12 mouse cellular contexts compared by ENCODE assay signal in genomic region chr10:60635568-60636295, GRCm38 (mm10).
DNase-seq lines count a peak whose midpoint lies in the region; ATAC-seq and TF ChIP-seq lines count a peak whose summit lies in the region.
"Had no signal": no experiment of that assay in that cellular context is flagged by ENCODE, and none has a peak within 500 bp of the region (broad histone marks: within the 10 kb centered on the region; RNA-seq: fewer than 3 reads in every experiment).

No protein-coding gene starts in this region.

- intact Hi-C loops in heart, postnatal 25 days (cut with DNase I), result no loop called here

- TF ChIP-seq POLR2A in brain, embryonic 14.5 days (IDR thresholded peaks at IDR 0.05; ENCODE audit: borderline replicate concordance, extremely low read depth, insufficient read depth, insufficient read length, poor library complexity, severe bottlenecking), result no peak

- no peaks in the 10 kb centered on the region; the same call in 1 of the 2 replicates for H3K9me3 ChIP-seq in heart, embryonic 10.5 days
- H3K9me3 ChIP-seq in neural tube, embryonic 12.5 days, result no peaks in the 10 kb centered on the region
- H3K9me3 ChIP-seq: forebrain, embryonic 12.5 days; limb, embryonic 15.5 days had no signal

- no peak for DNase-seq in heart, embryonic 10.5 days (ENCODE audit: low spot score)
- no peak for DNase-seq in heart, postnatal 25 days (ENCODE audit: low spot score)
- DNase-seq in kidney, postnatal 4 days, result peak; percentile 12 to 13
- DNase-seq in kidney, adult 8-10 months, result no peak
- DNase-seq in brain, embryonic 14.5 days (ENCODE audit: low read depth), result peak; percentile 18
- no peak for DNase-seq in layer of hippocampus, adult 2 months (ENCODE audit: low spot score in 2 of 2)
- DNase-seq in urinary bladder, adult 2 months (ENCODE audit: low spot score), result no peak
- DNase-seq: cerebellum, adult 9-11 months; thymus, postnatal 4 days had no signal

- H3K4me1 ChIP-seq in heart, embryonic 10.5 days, result peaks cover 23% of the 10 kb centered on the region
- peaks cover 10% of the 10 kb centered on the region for H3K4me1 ChIP-seq in neural tube, embryonic 12.5 days

- ATAC-seq in neural tube, embryonic 12.5 days (ENCODE audit: low FRiP score, low read depth), result peak; percentile 73; the same call in 1 of the 2 replicates

- peaks cover 11% of the 10 kb centered on the region for H3K27me3 ChIP-seq in heart, embryonic 10.5 days (ENCODE audit: insufficient read depth, poor library complexity, severe bottlenecking)
- H3K27me3 ChIP-seq in neural tube, embryonic 12.5 days (replicated peaks), result peaks cover 5% of the 10 kb centered on the region; the same call in 1 of the 2 replicates
- H3K27me3 ChIP-seq: limb, embryonic 15.5 days had no signal

- H3K4me3 ChIP-seq in heart, embryonic 10.5 days, result peak overlapping the region; percentile 32; the same call in 1 of the 2 replicates
- H3K4me3 ChIP-seq in neural tube, embryonic 12.5 days, result no peak overlapping the region
- no peak overlapping the region for H3K4me3 ChIP-seq in layer of hippocampus, adult 2 months
- H3K4me3 ChIP-seq: forebrain, embryonic 12.5 days; limb, embryonic 15.5 days had no signal

- no peak for TF ChIP-seq CTCF in brain, embryonic 14.5 days (IDR thresholded peaks at IDR 0.05; ENCODE audit: borderline replicate concordance, extremely low read depth, insufficient read depth, insufficient read length)
- TF ChIP-seq CTCF in layer of hippocampus, adult 2 months (conservative IDR thresholded peaks at IDR 0.05), result no peak

- no peak overlapping the region for H3K9ac ChIP-seq in neural tube, embryonic 12.5 days
- H3K9ac ChIP-seq: forebrain, embryonic 12.5 days; limb, embryonic 15.5 days had no signal

- H3K36me3 ChIP-seq in heart, embryonic 10.5 days, result no peaks in the 10 kb centered on the region
- no peaks in the 10 kb centered on the region for H3K36me3 ChIP-seq in neural tube, embryonic 12.5 days
- H3K36me3 ChIP-seq: forebrain, embryonic 12.5 days; limb, embryonic 15.5 days had no signal

- no peak overlapping the region for H3K27ac ChIP-seq in heart, embryonic 10.5 days
- H3K27ac ChIP-seq in neural tube, embryonic 12.5 days, result no peak overlapping the region
- H3K27ac ChIP-seq in layer of hippocampus, adult 2 months, result no peak overlapping the region
- H3K27ac ChIP-seq: forebrain, embryonic 12.5 days; limb, embryonic 15.5 days had no signal

- 23% methylated on average over 13 of the region's 13 CpGs for WGBS in heart, embryonic 10.5 days
- WGBS in neural tube, embryonic 12.5 days, result 21% methylated on average over 13 of the region's 13 CpGs

- peak overlapping the region; percentile 31 for H3K4me2 ChIP-seq in neural tube, embryonic 12.5 days (replicated peaks)
- H3K4me2 ChIP-seq: forebrain, embryonic 12.5 days; limb, embryonic 15.5 days had no signal

Comparison
In these comparisons a context has a peak if more than half of its experiments do, and no peak if none do; other contexts are left out.
1. DNase-seq: peak in kidney, postnatal 4 days (2 of 2) and brain, embryonic 14.5 days (single experiment); none in heart, embryonic 10.5 days (single experiment), heart, postnatal 25 days (single experiment), kidney, adult 8-10 months (0 of 2), layer of hippocampus, adult 2 months (0 of 2) and urinary bladder, adult 2 months (single experiment).